Mouse (Mus musculus) liver, embryonic 14.5 days (tissue): ENCODE data around the gene Wfdc15b. TPM values are rescaled to one million over a fixed set of nuclear protein-coding genes. Genes with fewer than 3 reads are reported as not detected.

Experiments
- ATAC-seq: fragments of 200-750 bp; cut with Nextera tagmentation; 2 replicates; pipeline ENCODE4 v1.8.0; 2017; ENCODE audit warnings: moderate number of reproducible peaks, mild to moderate bottlenecking, moderate library complexity; ENCODE audit not compliant: insufficient read depth
- DNase-seq, 3 experiments: peaks; one replicate each; pipeline ENCODE4 v3.0.0-alpha.2; 2012 to 2013; ENCODE audit warnings: low read depth in 3 of 3, low spot score in 3 of 3
- H3K27ac ChIP-seq: fragments of 300-500 bp; sonication (generic); 2 replicates; pipeline ENCODE4 v1.5.1; 2014; ENCODE audit warnings: moderate library complexity, mild to moderate bottlenecking, control low read depth, inconsistent platforms
- H3K27me3 ChIP-seq: fragments of 300-500 bp; sonication (generic); 2 replicates; pipeline ENCODE4 v1.6.1; 2014; ENCODE audit warnings: mild to moderate bottlenecking, low read length, moderate library complexity; ENCODE audit not compliant: control insufficient read depth, insufficient read depth
- H3K36me3 ChIP-seq: fragments of 300-500 bp; sonication (generic); replicated peaks from 2 replicates; pipeline ENCODE4 v1.6.1; 2014; ENCODE audit warnings: low read depth; ENCODE audit not compliant: control insufficient read depth, insufficient read depth
- H3K4me1 ChIP-seq, 2 experiments: fragments of 200-500 bp in 1 of 2; fragments of 300-500 bp in 1 of 2; sonication (generic) in 1 of 2; replicated peaks; 2 replicates each; pipeline ENCODE4 v1.6.1; 2012 to 2014; ENCODE audit warnings: antibody characterized with exemption in 1 of 2, inconsistent platforms in 1 of 2, low read length in 1 of 2; ENCODE audit not compliant: control insufficient read depth in 2 of 2, insufficient read depth in 2 of 2
- H3K4me2 ChIP-seq: fragments of 300-500 bp; sonication (generic); 2 replicates; pipeline ENCODE4 v1.6.1; 2014; ENCODE audit warnings: low read depth, mild to moderate bottlenecking, control low read depth, moderate library complexity
- H3K4me3 ChIP-seq, 2 experiments: fragments of 200-500 bp in 1 of 2; fragments of 300-500 bp in 1 of 2; sonication (generic) in 1 of 2; 2 replicates each; pipeline ENCODE4 v1.5.1; 2012 to 2014; ENCODE audit warnings: low read depth in 2 of 2, low read length in 2 of 2, mild to moderate bottlenecking in 2 of 2, control low read depth in 1 of 2, inconsistent platforms in 1 of 2, moderate library complexity in 1 of 2; ENCODE audit not compliant: insufficient read depth in 1 of 2
- H3K9ac ChIP-seq: fragments of 300-500 bp; sonication (generic); replicated peaks from 2 replicates; pipeline ENCODE4 v1.6.1; 2014; ENCODE audit warnings: mild to moderate bottlenecking, control low read depth, moderate library complexity
- H3K9me3 ChIP-seq: fragments of 300-500 bp; sonication (generic); 2 replicates; pipeline ENCODE4 v1.6.1; 2016; ENCODE audit warnings: low read length, mixed read lengths; ENCODE audit not compliant: control insufficient read depth
- CTCF ChIP-seq: IDR thresholded peaks from 2 replicates; pipeline ENCODE4 v1.5.1; 2016; ENCODE audit warnings: antibody characterized with exemption, low read depth, control low read depth
- EP300 ChIP-seq: IDR thresholded peaks from 2 replicates; pipeline ENCODE4 v1.6.1; 2016; ENCODE audit warnings: antibody characterized with exemption, low read depth
- WGBS: fragments of 180-500 bp; shearing (Covaris S2); extraction: QIAGEN DNeasy Blood & Tissue Kit; methylation state at CpG from one replicate; pipeline ENCODE4 v1.1.7; 2014; ENCODE audit not compliant: insufficient replicate concordance; 5-methylcytosine and 5-hydroxymethylcytosine counted together
- polyA plus RNA-seq, 2 experiments: library from polyadenylated mRNA; depleted of rRNA in 1 of 2; stranded (reverse) in 1 of 2; unstranded in 1 of 2; fragments of >200 nt; fragmentation: Nextera tagmentation in 1 of 2; extraction: Ambion mirVana in 1 of 2; gene quantifications; 2 replicates each; pipeline versions ENCODE4 v1.2.1 to v1.2.3; 2012 to 2014

The Wfdc15b gene
- polyA plus RNA-seq, 2 experiments: 0.11 TPM; not detected in 1

DNA sequence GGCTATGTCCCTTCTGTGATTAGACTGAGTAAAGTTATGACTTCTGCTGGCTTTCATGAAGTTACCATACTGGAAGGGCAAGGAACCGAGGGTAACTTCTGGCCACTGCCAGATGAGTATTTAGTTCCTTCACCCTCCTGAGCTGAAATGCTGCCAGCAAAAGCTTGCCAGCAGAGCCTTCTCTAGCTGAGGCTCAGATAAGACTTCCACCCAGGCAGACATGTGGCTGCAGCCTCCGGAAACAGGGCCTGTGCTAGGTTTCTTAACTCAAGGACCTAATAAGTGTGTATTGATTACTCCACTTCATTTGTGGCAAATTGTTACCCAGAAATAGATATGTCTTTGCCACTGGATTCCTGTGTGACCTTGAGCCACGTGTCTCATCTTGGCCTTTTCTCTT is 48.1 kb downstream of the Wfdc15b start:
- 36% methylated on average over 3 of the region's 3 CpGs for WGBS
- Histone ChIP-seq H3K27me3 (peaks cover 36% of the 10 kb centered on the region), H3K36me3 (no peaks in the 10 kb centered on the region), H3K4me2 (no peak overlapping the region), H3K9ac (no peak overlapping the region), H3K9me3 (no peaks in the 10 kb centered on the region), H3K4me3 (no peak overlapping the region), H3K27ac (no peak overlapping the region), H3K4me1 (0 out of 4 replicates have a peak, but pooled peaks cover 0 to 2% of the 10 kb centered on the region in 2 experiments)
- ATAC-seq (no peak), DNase-seq (no peak)
- TF ChIP-seq CTCF (no peak), EP300 (no peak)

GRCm38 (mm10) chr2:164170902-164171301 is 50.6 kb downstream of the Wfdc15b start, which contains the start of gene Kcns1:
Kcns1 (minus strand) TSS chr2:164171113.
- no peaks in the 10 kb centered on the region for H3K9me3 ChIP-seq
- H3K27ac ChIP-seq: no peak within 1 kb of the TSS
- under 1% methylated on average over 29 of the region's 29 CpGs for WGBS
- H3K27me3 ChIP-seq: peaks cover 54% of the 10 kb centered on the region
- peak within 1 kb of the TSS; percentile 33; the same call in 1 of the 2 replicates for H3K4me2 ChIP-seq
- 0 out of 4 replicates have a peak, but pooled peaks cover 0 to 2% of the 10 kb centered on the region in 2 experiments for H3K4me1 ChIP-seq
- H3K9ac ChIP-seq: no peak within 1 kb of the TSS
- DNase-seq (no peak), ATAC-seq (no peak)
- 0 out of 4 replicates have a peak within 1 kb of the TSS, but pooled peaks of 1 of the 2 experiments have one; percentile 16 for H3K4me3 ChIP-seq
- H3K36me3 ChIP-seq: no peaks in the 10 kb centered on the region
- TF ChIP-seq CTCF (no peak), EP300 (no peak)

- peaks cover 54% of the 10 kb centered on the region for H3K27me3 ChIP-seq
- DNase-seq: no peak
These were observed 51.1 kb downstream of the Wfdc15b start for GRCm38 (mm10) chr2:164170326-164170725.

GRCm38 (mm10) chr2:164168571-164168946 is 52.9 kb downstream of the Wfdc15b start:
- Histone ChIP-seq H3K4me2 (peak overlapping the region; percentile 22; the same call in 1 of the 2 replicates), H3K36me3 (no peaks in the 10 kb centered on the region), H3K27ac (no peak overlapping the region), H3K4me3 (no peak overlapping the region), H3K9me3 (no peaks in the 10 kb centered on the region), H3K9ac (no peak overlapping the region), H3K4me1 (0 out of 4 replicates have a peak, but pooled peaks cover 0 to under 1% of the 10 kb centered on the region in 2 experiments), H3K27me3 (peaks cover 54% of the 10 kb centered on the region)
- DNase-seq (no peak), ATAC-seq (no peak)
- WGBS: 8% methylated on average over 42 of the region's 42 CpGs
- TF ChIP-seq EP300: no peak
- TF ChIP-seq CTCF: no peak

More at GRCm38 (mm10) chr2:164170326-164170725, 51.1 kb downstream of the Wfdc15b start:
- Histone ChIP-seq H3K36me3 (no peaks in the 10 kb centered on the region), H3K9ac (no peak overlapping the region), H3K27ac (no peak overlapping the region), H3K9me3 (no peaks in the 10 kb centered on the region), H3K4me1 (0 out of 4 replicates have a peak, but pooled peaks cover 0 to 2% of the 10 kb centered on the region in 2 experiments), H3K4me3 (no peak overlapping the region), H3K4me2 (no peak overlapping the region)
- WGBS: 7% methylated on average over 11 of the region's 11 CpGs
- no peak for ATAC-seq
- TF ChIP-seq EP300: no peak
- no peak for TF ChIP-seq CTCF

GRCm38 (mm10) chr2:164167752-164168570 is 53.5 kb downstream of the Wfdc15b start:
- H3K9ac ChIP-seq: no peak overlapping the region
- H3K4me2 ChIP-seq: peak overlapping the region; percentile 22; the same call in 1 of the 2 replicates
- no peaks in the 10 kb centered on the region for H3K36me3 ChIP-seq
- 14% methylated on average over 84 of the region's 90 CpGs for WGBS
- no peaks in the 10 kb centered on the region for H3K9me3 ChIP-seq
- ATAC-seq: no peak
- H3K4me1 ChIP-seq: no peaks in the 10 kb centered on the region
- peaks cover 54% of the 10 kb centered on the region for H3K27me3 ChIP-seq
- no peak overlapping the region for H3K4me3 ChIP-seq
- no peak for DNase-seq
- TF ChIP-seq CTCF (no peak), EP300 (no peak)
- no peak overlapping the region for H3K27ac ChIP-seq
